Mouse (Mus musculus) neural tube, embryonic 11.5 days (tissue): ENCODE data around the gene Myo18a. TPM values are rescaled to one million over a fixed set of nuclear protein-coding genes. Genes with fewer than 3 reads are reported as not detected.

Experiments
- ATAC-seq: fragments of 200-750 bp; cut with Nextera tagmentation; 2 replicates; pipeline ENCODE4 v1.8.0; 2017; ENCODE audit warnings: moderate number of reproducible peaks, mild to moderate bottlenecking, moderate TSS enrichment, moderate library complexity; ENCODE audit not compliant: insufficient read depth, low FRiP score, low TSS enrichment
- DNase-seq: peaks from one replicate; pipeline ENCODE4 v3.0.0-alpha.2; 2015; ENCODE audit warnings: low spot score
- H3K27ac ChIP-seq: fragments of 300-500 bp; sonication (generic); 2 replicates; pipeline ENCODE4 v1.5.1; 2014; ENCODE audit warnings: low read depth, mild to moderate bottlenecking, low read length
- H3K27me3 ChIP-seq: fragments of 300-500 bp; sonication (generic); 2 replicates; pipeline ENCODE4 v1.6.1; 2014; ENCODE audit warnings: mild to moderate bottlenecking, low read length, mixed read lengths; ENCODE audit not compliant: control insufficient read depth, insufficient read depth
- H3K36me3 ChIP-seq: fragments of 300-500 bp; sonication (generic); 2 replicates; pipeline ENCODE4 v1.6.1; 2014; ENCODE audit warnings: mild to moderate bottlenecking, low read length, moderate library complexity, mixed read lengths; ENCODE audit not compliant: control insufficient read depth, insufficient read depth
- H3K4me1 ChIP-seq: fragments of 300-500 bp; sonication (generic); 2 replicates; pipeline ENCODE4 v1.6.1; 2014; ENCODE audit warnings: low read length, mixed read lengths; ENCODE audit not compliant: control insufficient read depth, insufficient read depth
- H3K4me2 ChIP-seq: fragments of 300-500 bp; sonication (generic); 2 replicates; pipeline ENCODE4 v1.6.1; 2014; ENCODE audit warnings: low read depth, mild to moderate bottlenecking, moderate library complexity
- H3K4me3 ChIP-seq: fragments of 300-500 bp; sonication (generic); 2 replicates; pipeline ENCODE4 v1.5.1; 2014; ENCODE audit warnings: low read depth, low read length
- H3K9ac ChIP-seq: fragments of 300-500 bp; sonication (generic); 2 replicates; pipeline ENCODE4 v1.6.1; 2014; ENCODE audit warnings: mild to moderate bottlenecking, low read length
- H3K9me3 ChIP-seq: fragments of 300-500 bp; sonication (generic); 2 replicates; pipeline ENCODE4 v1.6.1; 2016; ENCODE audit warnings: low read length; ENCODE audit not compliant: control insufficient read depth
- WGBS: fragments of 180-500 bp; shearing (Covaris S2); extraction: QIAGEN DNeasy Blood & Tissue Kit; methylation state at CpG from one replicate; pipeline ENCODE4 v1.1.7; 2014; 5-methylcytosine and 5-hydroxymethylcytosine counted together
- polyA plus RNA-seq: library from polyadenylated mRNA; unstranded; fragments of >200 nt; fragmentation: Nextera tagmentation; extraction: Ambion mirVana; gene quantifications from 2 replicates; pipeline ENCODE4 v1.2.1, GENCODE M21; 2014

Gene Myo18a
- polyA plus RNA-seq, 1 experiment from 2014 or later, result 31.3 TPM

DNA sequence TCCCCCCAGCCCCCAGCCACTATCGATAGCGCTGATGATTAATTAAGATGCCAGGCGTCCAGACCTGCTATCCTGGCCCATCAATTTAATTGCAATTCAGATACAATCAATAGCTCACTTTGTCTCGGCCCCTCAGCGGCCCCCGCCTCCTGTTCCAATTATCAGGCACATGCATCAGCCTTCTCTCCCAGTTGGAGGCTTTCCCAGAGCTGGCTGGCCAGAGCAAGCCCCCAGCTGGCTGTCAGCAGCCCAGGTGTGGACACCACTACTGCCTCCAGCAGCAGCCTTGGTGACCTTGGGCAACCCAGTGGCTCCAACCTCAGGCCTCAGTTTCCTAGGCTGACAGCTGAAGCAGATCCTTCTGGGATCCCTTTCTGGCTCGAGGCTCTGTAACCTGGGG is 67.8 kb downstream of the Myo18a start:
- H3K9me3 ChIP-seq, result no peaks in the 10 kb centered on the region; the same call in 1 of the 2 replicates
- H3K27ac ChIP-seq, result no peak overlapping the region
- H3K4me1 ChIP-seq, result peaks cover 4% of the 10 kb centered on the region; the same call in 1 of the 2 replicates
- no peak overlapping the region for H3K9ac ChIP-seq
- H3K27me3 ChIP-seq, result 0 out of 2 replicates have a peak, but pooled peaks cover 3% of the 10 kb centered on the region
- H3K36me3 ChIP-seq, result peaks cover 9% of the 10 kb centered on the region
- WGBS, result 63% methylated on average over 7 of the region's 7 CpGs
- H3K4me2 ChIP-seq, result no peak overlapping the region
- DNase-seq (no peak), ATAC-seq (no peak)
- no peak overlapping the region for H3K4me3 ChIP-seq

GRCm38 (mm10) chr11:77832541-77832940 is 69.5 kb downstream of the Myo18a start:
- no peaks in the 10 kb centered on the region; the same call in 1 of the 2 replicates for H3K9me3 ChIP-seq
- ATAC-seq (no peak), DNase-seq (no peak)
- 0 out of 2 replicates have a peak, but pooled peaks cover 3% of the 10 kb centered on the region for H3K27me3 ChIP-seq
- peaks cover 9% of the 10 kb centered on the region for H3K36me3 ChIP-seq
- H3K4me1 ChIP-seq, result peaks cover 4% of the 10 kb centered on the region; the same call in 1 of the 2 replicates
- no peak overlapping the region for H3K4me2 ChIP-seq
- H3K4me3 ChIP-seq, result no peak overlapping the region
- no peak overlapping the region for H3K9ac ChIP-seq
- 92% methylated on average over 4 of the region's 4 CpGs for WGBS
- H3K27ac ChIP-seq, result no peak overlapping the region

DNA sequence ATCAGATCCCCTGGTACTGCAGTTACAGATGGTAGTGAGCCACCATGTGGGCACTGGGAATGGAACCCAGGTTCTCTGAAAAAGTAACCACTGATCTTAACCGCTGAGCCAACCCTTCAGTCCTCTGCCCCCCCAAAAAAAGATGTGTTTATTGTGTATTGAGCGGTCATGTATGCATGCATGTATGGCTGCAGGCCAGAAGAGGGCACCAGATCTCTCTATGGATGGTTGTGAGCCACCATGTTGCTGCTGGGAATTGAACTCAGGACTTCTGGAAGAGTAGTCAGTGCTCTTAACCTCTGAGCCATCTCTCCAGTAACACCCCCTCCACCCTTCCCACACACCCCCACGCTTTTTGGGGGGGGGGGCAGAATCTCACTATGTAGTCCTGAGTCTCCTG is 72.1 kb downstream of the Myo18a start:
- peaks cover 4% of the 10 kb centered on the region for H3K36me3 ChIP-seq
- no peaks in the 10 kb centered on the region; the same call in 1 of the 2 replicates for H3K9me3 ChIP-seq

GRCm38 (mm10) chr11:77836290-77836689 is 73.2 kb downstream of the Myo18a start:
- no peaks in the 10 kb centered on the region for H3K4me1 ChIP-seq
- H3K4me3 ChIP-seq, result no peak overlapping the region
- no peaks in the 10 kb centered on the region for H3K27me3 ChIP-seq
- H3K36me3 ChIP-seq, result peaks cover 4% of the 10 kb centered on the region
- no peaks in the 10 kb centered on the region; the same call in 1 of the 2 replicates for H3K9me3 ChIP-seq
- H3K4me2 ChIP-seq, result no peak overlapping the region
- no peak for ATAC-seq
- no peak overlapping the region for H3K9ac ChIP-seq
- WGBS, result 60% methylated on average over 5 of the region's 5 CpGs
- DNase-seq, result no peak
- H3K27ac ChIP-seq, result no peak overlapping the region

More for the DNA sequence above, 72.1 kb downstream of the Myo18a start:
- Histone ChIP-seq H3K9ac (no peak overlapping the region), H3K27ac (no peak overlapping the region), H3K4me3 (no peak overlapping the region), H3K4me2 (no peak overlapping the region), H3K27me3 (no peaks in the 10 kb centered on the region), H3K4me1 (peaks cover 4% of the 10 kb centered on the region; the same call in 1 of the 2 replicates)
- ATAC-seq (no peak), DNase-seq (no peak)
- WGBS, result 83% methylated on average over 3 of the region's 3 CpGs

DNA sequence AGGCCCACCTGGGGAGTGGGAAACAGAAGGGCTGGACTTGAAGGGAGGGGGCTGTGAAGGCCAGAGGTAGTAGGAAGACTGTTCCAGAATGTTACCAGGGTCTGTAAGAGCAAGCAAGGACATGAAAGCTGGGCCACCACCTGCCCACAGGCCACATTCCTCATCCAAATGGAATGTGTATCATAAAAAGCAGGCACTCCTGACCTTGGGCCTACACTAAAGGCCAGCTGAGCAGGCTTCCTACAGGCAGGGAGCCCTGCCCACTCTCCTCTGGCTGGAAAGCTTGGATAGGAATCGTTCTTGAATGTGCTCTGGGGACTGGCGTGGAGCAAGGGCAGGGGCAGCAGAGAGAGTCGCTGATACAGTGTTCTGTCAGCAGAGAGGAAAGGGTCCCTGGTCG is 73.7 kb downstream of the Myo18a start:
- H3K36me3 ChIP-seq, result peaks cover 6% of the 10 kb centered on the region
- no peak overlapping the region for H3K27ac ChIP-seq

GRCm38 (mm10) chr11:77837856-77838255 is 74.8 kb downstream of the Myo18a start:
- H3K4me1 ChIP-seq, result no peaks in the 10 kb centered on the region
- no peak for ATAC-seq
- H3K9me3 ChIP-seq, result no peaks in the 10 kb centered on the region; the same call in 1 of the 2 replicates
- peaks cover 12% of the 10 kb centered on the region for H3K36me3 ChIP-seq
- no peak for DNase-seq
- H3K4me3 ChIP-seq, result no peak overlapping the region
- H3K4me2 ChIP-seq, result no peak overlapping the region
- H3K27me3 ChIP-seq, result no peaks in the 10 kb centered on the region
- 85% methylated on average over 5 of the region's 5 CpGs for WGBS
- H3K9ac ChIP-seq, result no peak overlapping the region
- H3K27ac ChIP-seq, result no peak overlapping the region

More for the DNA sequence above, 73.7 kb downstream of the Myo18a start:
- Histone ChIP-seq H3K9ac (no peak overlapping the region), H3K4me2 (no peak overlapping the region), H3K9me3 (no peaks in the 10 kb centered on the region; the same call in 1 of the 2 replicates), H3K4me3 (no peak overlapping the region), H3K27me3 (no peaks in the 10 kb centered on the region), H3K4me1 (no peaks in the 10 kb centered on the region)
- WGBS, result 69% methylated on average over 4 of the region's 4 CpGs
- ATAC-seq, result no peak
- no peak for DNase-seq

- Histone ChIP-seq H3K9me3 (no peaks in the 10 kb centered on the region), H3K4me2 (no peak overlapping the region), H3K27ac (no peak overlapping the region), H3K9ac (no peak overlapping the region), H3K4me3 (no peak overlapping the region), H3K4me1 (no peaks in the 10 kb centered on the region), H3K27me3 (no peaks in the 10 kb centered on the region), H3K36me3 (peaks cover 21% of the 10 kb centered on the region)
- WGBS, result 80% methylated on average over 16 of the region's 16 CpGs
- no peak for DNase-seq
- ATAC-seq, result no peak
Observed at GRCm38 (mm10) chr11:77840523-77841245, 77.6 kb downstream of the Myo18a start.

DNA sequence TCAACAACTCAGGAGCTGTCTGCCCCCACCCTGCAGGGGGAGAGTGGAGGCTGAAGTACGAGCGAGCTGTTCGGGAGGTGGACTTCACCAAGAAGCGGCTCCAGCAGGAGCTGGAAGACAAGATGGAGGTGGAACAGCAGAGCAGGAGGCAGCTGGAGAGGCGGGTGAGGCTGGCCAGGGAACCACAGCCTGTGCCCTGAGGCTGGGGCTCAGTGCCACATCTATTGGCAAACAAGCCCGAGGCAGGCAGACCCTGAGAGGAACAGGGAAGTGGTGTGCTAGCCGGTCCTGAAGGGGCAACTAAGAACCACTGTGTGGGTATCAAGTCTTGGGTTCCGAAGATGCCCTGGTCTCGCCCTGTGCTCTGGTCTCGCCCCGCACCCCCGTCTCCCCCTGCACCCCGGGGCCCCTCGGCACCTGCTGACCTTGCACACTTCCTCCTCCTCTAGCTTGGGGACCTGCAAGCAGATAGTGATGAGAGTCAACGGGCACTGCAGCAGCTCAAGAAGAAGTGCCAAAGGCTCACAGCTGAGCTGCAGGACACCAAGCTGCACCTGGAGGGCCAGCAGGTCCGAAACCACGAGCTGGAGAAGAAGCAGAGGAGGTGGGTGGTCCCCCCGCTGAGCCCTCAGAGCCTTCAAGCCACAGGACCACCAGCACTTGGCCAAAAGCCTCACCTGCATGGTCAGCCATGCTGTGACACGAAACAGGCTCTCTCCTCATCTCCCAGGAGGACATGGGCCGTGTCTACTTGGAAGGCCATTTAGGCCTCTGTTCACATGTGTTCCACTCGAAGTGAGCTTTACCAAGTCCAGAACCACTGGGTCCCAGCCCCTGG is 80.2 kb downstream of the Myo18a start:
- no peak overlapping the region for H3K27ac ChIP-seq
- 91% methylated on average over 21 of the region's 21 CpGs for WGBS

More for the DNA sequence above, 80.2 kb downstream of the Myo18a start:
- Histone ChIP-seq H3K4me2 (no peak overlapping the region), H3K36me3 (peaks cover 25% of the 10 kb centered on the region), H3K4me3 (no peak overlapping the region), H3K4me1 (peaks cover 6% of the 10 kb centered on the region; the same call in 1 of the 2 replicates), H3K9me3 (no peaks in the 10 kb centered on the region), H3K27me3 (no peaks in the 10 kb centered on the region), H3K9ac (no peak overlapping the region)
- DNase-seq (no peak), ATAC-seq (no peak)
